Mouse (Mus musculus): ENCODE results near the gene Slc23a4.

Gene Slc23a4

DNA sequence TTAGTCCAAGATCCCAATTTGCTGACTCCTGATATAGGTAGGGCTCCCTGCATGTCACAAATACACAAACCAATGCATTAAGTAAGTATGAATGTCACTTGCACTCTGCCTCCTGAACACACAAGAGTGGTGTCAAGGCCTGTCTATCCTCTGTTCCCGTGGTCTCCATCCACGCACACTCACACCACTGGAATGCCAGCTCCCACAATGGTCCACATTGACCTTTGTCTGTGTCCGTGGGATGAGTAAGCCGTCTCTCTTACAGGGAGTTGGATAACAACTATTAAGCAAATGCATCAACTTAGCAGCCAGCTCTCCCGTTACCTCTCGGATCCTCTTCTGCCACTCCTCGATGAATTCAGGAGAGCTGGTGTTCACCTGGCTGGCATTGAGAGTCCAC, 29.1 kb downstream of the Slc23a4 start:
- peak; percentile 37 for DNase-seq (ENCODE audit: extremely low read depth, insufficient read length, low spot score)

DNA sequence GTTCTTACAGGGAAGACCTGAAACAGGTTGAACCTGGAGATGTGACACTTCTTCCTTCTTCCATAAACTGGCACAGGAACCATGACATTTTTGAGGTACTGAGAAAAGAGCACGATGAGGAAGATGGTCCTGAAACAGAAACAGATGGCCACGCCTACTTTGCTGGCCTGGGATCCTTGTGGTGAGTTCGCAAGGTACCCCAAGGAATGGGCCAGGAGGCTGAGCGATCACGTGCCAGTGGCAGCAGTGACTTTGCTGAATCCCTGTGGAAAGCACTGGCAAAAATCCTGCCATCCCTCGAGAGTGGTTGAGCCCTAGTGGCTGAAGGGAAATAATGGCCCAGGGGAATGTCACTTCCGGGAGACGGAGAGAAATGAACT, 32.4 kb downstream of the Slc23a4 start:
- DNase-seq (ENCODE audit: extremely low read depth, insufficient read length, low spot score), result no peak

DNA sequence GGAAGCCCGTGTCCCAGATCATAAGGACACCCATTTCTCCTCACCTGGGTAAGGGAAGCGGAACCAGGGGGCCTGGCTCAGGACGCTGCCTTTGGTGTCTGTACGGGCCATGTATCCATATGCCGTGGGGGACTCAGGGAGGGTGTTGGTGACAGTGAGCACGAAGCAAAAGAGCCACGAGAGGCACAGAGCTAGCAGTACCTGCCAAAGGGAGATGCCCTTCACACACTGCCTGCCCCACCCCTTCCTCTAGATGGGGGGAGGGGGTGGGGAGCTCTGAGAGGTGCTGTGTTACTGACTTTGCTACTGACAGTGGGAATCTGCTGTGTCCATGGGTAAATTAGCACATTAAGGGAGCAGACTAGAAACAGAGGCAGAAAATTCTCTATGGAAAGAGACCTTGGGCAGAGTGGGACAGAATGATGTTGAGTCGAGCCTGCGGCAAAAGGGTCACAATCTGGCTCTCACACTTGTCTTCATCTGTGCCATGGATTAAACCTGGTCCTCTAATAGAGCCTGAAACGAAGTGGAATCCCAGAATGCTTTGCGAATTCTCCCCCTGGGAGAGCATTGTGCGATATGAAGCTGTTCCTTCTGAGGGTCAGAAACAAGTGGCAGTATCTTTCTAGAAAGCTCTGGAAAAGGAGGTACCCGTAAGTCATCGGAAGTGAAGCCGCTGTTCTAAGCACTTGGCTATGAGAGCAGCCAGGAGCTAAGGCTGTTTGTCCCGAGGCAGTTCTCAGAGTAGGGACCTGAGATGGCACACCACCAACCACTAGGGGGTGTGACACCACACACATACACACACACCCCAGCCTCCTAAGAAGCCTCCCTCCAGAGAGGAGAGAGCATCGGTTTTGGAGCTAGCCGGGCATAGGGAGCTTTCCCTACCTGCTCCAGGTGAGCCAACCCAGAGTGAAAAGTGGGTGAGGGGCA, 33.0 kb downstream of the Slc23a4 start:
- no peak for DNase-seq (ENCODE audit: extremely low read depth, insufficient read length, low spot score)

DNA sequence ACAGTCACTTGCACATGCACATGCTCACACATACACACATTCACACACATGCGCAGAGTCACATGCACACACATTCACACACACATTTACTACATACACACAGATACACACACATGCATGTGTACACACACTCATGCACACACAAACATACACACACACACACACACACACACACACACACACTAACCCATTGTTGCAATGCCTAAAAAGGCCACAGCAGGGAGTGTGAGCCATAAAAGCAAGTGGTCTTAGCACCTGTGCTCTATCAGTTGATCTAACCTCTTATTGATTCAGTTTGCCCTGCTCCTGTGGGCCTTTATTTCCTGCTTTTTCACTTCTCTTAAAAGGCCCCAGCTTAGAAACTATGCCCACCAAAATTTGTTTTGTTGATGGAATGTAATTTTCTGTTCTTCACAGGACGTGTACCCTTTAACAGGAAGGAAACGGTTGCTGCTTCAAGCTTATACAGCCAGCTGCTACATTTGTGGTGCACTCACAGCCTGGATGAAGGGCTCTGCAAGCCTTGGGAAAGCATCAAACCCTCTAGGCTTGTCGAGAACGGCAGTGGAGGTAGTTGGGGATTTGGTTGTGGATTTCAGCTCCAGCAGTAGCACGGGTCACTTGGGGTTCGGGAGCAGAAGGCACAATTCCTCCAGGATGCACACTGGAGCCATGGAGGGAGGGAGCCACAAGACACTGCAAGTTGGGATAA, 36.1 kb downstream of the Slc23a4 start:
- DNase-seq (ENCODE audit: extremely low read depth, insufficient read length, low spot score), result no peak

DNA sequence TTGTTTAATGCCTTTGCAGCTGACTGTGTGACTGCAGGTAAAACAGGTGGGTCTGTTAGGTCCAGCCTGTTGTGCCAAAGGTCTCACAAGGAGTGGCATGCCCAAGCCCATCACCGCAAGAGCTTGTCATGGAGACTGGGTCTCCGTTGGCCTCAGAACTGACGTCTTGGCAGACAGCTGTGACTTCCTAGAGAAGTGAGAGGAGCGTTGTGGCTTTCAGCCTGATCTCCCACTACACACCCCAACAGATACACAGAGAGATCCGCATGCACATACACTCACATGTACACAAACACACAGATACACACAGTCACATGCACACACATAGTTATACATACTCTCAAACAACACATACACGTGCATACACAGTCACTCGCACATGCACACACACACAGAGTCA, 36.7 kb downstream of the Slc23a4 start:
- DNase-seq (ENCODE audit: extremely low read depth, insufficient read length, low spot score), result no peak

DNA sequence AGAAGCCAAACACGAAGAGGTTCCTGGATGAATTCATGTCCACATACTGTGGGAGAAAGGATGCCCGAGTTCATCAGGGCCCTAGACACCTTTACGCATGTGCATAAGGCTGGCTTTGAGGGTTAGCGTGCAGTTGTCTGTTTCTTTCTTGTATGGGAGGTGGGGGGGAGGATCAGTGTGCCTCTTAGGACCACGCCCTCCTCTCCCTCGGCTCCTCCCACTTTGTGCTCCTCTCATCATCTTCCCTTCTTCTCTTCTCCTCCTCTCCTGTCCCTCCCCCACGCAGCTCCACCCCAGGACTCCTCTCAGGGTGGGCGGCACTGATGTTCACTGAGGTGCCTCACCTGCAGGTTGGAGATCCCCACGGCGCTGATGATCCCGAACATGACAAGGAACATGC, 39.7 kb downstream of the Slc23a4 start:
- DNase-seq (ENCODE audit: extremely low read depth, insufficient read length, low spot score), result no peak

DNA sequence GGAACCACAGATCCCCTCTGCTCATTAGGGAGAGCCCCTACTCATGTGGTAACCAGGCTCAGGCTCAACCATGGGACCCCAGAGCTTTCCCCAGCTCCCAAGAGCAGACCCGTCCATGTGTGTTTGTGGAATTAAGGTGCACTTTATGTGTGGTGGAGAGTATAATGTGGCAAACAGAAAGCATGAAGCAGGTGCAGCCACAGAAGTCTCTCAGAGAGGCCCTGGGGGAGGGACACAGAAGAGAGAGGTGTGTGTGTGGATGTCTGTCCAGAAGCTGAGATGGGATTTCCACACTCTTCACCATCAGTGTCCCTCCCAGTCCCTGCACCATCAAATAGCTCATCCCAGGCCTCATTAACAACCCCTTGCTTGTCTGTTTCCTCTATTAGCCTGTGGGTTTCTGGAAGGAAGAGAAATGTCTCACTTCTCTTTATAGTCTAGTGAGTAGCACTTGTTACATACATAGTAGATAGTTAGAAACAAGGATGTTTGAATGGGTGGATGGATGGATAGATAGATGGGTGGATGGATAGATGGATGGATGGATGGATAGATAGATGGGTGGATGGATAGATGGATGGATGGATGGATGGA, 41.6 kb downstream of the Slc23a4 start:
- no peak for DNase-seq (ENCODE audit: extremely low read depth, insufficient read length, low spot score)

DNA sequence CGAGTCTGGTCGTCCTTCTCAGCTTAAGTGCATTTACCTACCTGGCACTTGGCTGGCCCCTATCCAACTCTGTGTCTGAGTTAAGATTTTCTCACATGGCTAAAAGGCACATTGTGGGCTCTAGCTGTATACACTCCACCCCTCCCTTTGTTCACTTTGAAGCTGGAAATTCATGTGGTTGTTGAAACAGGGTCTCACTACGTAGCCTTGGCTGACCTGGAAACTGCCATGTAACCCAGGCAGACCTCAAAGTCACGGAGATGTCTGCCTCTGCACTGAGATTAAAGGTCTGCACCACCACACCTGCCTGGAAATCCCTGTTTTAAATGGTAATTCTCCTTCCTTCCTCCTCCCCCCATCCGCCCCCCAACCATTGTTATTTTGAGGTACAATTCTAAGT, 44.7 kb downstream of the Slc23a4 start:
- DNase-seq (ENCODE audit: extremely low read depth, insufficient read length, low spot score), result no peak

DNA sequence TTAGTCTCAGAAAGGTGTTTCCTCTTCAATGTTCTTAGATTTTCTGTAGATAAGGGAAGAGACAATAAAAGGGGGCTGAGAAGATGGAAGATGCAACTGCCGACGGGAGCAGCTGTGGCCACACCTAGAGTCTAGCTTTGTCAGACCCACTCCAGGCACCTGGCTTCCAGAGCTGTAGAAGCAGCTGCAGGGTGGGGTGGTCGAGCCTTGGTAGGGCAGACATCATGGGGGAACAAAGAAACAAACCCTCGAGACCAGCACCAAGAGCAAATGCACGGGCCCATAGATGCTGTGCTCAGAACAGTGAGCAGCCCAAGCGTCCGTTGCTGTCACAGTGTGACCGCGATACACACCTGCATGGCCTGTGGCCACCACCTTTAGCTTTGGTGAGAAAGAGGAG, 45.8 kb downstream of the Slc23a4 start:
- DNase-seq (ENCODE audit: extremely low read depth, insufficient read length, low spot score), result no peak

DNA sequence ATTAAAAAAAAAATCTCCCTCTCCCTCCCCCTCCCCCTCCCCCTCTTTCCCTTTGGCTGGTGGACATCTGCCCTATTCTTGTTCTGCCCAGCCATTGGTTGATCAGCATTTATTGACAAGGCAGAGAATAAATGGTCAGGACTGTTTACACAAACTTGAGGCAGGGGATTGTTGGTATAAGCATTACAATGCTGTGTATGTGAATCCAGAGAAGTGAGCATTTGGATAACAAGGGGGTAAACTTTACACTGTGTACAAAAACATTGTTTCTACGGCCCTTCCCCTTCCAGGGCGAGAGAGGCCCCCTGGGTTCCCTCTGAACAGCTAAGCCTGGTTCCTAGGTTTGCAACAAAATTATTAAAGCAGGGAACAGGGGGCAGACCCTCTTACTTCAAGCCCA, 46.7 kb downstream of the Slc23a4 start:
- no peak for DNase-seq (ENCODE audit: extremely low read depth, insufficient read length, low spot score)

DNA sequence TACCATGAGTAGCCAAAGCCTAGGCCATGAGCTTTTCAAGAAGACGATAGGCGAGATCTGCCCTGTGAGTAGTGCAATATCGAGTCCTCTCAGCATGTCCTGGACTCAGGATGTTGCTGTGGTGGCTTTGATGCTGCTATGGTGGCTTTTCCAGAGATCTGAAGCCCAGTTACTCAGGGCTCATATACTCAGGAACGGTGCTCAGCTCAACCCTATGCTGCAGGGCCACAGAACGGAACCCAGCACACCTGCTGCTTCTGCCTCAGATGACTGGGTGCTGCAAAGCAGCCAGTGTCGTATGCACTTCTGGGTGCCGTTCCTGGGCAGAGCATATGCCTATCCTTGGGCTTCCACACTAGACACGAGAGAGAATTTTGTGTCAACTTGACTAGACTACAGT, 48.8 kb downstream of the Slc23a4 start:
- no peak for DNase-seq (ENCODE audit: extremely low read depth, insufficient read length, low spot score)

DNA sequence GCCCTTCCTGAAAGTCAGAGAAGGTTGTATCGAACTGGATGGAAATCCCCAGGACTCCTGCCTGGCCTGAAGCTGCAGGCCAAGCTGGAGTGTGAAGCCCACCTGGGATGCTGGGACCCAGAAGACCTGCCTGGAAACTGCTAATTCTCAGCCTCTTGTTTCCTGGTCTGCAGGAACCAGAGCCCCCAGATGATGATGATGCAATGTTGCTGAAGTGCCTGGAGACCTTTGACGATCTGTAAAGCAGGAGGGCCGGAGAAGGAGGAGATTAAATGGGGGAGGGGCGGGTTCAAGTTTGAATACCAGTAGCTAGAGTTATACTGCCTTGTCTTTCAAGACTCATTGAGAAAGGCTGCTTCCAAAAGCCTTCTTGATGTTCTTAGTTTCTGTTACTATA, 49.3 kb downstream of the Slc23a4 start:
- DNase-seq (ENCODE audit: extremely low read depth, insufficient read length, low spot score), result no peak

DNA sequence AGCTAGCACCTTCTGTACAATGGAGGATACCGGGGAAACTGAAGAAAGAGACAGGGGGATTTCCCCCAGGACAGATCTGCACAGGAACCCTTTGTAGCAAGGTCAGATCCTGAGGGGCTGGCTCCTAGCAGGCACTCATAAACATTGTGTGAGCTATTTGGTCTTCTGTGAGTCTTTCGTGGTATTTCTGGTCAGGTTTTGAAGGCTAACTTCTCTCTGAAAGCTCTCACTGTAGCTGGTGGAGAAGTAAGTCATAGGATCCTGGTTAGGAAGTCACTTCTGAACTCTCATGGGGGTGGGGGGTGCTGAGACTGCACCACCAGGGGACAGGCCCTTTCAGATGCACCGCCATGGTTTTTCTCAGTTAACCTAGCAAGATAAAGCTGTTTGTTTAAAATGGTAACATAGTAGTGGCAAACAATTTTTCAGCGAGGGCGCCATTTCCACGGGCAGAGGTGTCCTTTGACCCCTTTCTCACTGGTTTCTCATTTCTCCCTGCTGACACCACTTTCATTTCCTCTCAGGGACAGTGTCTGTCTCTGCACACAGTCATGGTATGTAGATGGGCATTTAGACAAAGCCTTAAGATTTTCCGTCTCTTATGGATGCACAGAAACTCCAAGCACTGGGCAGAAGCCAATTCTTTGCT, 49.8 kb downstream of the Slc23a4 start:
- DNase-seq (ENCODE audit: extremely low read depth, insufficient read length, low spot score), result no peak

DNA sequence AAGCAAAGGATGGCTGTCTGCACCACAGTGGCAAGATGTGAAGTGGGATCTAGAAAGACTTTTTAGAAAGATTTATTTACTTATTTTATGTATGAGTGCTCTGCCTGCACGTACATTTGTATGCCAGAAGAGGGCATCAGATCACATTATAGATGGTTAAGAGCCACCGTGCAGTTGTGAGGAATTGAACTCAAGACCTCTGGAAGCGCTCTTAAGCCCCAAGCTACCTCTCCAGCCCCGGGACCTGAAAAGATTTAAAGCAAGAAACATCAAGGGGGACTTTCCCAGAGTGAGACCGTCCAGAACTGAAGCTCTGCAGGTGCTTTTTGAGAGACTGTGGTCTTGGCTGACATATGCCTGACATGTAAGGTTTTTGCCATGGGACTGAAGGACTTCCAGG, 51.5 kb downstream of the Slc23a4 start:
- no peak for DNase-seq (ENCODE audit: extremely low read depth, insufficient read length, low spot score)

DNA sequence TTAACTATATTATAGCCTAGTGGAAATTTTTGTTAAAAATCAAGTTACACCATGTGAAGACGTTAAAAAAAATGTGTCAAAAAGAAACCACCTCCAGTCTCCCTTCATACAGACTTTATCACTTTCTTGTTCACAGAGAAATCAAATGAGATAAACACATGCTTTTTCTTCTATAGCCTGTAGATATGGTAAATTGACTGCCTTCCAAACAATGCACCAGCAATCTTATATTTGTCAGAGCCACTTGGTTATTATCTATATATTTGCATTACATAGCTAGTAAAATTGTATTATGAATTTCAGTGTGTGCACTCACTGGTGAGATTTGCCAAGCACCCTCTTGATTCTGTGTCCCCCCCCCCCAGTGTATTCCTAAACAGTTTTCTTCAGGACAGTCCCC, 55.6 kb downstream of the Slc23a4 start:
- DNase-seq (ENCODE audit: extremely low read depth, insufficient read length, low spot score), result no peak

DNA sequence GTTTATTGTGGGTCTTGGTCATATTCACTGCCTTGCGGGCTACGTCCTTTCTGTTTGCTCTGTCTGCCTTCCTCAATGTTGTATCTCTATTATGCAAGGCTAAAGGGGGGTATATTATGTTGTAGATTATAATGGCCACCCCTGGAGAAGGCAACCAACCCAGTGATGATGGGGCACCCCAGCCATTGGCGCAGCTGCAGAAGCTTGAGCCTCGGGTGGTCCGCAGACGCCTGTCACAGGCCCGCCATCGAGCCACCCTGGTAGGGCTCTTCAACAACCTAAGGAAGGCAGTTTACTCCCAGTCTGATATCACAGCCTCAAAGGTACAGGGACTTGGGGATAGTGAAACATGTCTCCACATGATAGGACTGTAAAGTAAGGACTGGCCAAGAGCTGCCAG, 60.6 kb downstream of the Slc23a4 start:
- DNase-seq (ENCODE audit: extremely low read depth, insufficient read length, low spot score), result no peak

DNA sequence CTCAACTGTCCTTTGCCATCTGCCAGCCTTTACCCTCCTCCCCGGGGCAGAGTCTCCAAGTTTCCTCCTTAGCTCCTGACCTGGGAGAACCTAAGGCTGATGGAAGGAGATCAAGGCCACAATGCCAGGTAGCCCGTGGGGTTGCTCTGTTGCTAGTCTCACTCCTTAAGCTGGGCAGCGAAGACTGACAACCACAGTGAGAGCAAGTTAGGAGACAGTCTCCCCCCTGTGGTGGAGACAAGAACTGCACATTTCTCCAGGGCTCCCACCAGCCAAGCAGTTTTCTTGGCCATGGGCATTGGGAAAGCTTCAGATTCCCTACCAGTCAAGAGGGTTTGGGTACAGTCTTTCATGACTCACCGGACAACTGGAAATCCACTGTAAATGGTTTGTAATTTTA, 61.0 kb downstream of the Slc23a4 start:
- DNase-seq (ENCODE audit: extremely low read depth, insufficient read length, low spot score), result peak; percentile 27

DNA sequence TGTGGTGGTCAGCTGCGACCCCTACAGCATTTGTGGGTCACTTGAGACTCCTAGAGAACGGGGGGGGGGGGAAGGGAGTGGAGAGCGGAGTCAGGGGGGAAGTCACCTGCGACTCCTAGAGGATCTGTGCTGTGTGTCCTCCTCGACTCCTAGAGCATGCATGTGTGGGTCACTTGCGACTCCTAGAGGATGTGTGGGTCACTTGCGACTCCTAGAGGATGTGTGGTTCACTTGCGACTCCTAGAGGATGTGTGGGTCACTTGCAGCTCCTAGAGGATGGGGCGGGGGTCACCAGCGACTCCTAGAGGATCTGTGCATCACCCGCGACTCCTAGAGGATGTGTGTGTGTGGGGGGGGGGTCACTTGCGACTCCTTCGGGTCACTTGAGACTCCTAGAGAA, 66.3 kb downstream of the Slc23a4 start:
- DNase-seq (ENCODE audit: extremely low read depth, insufficient read length, low spot score), result peak; percentile 20

DNA sequence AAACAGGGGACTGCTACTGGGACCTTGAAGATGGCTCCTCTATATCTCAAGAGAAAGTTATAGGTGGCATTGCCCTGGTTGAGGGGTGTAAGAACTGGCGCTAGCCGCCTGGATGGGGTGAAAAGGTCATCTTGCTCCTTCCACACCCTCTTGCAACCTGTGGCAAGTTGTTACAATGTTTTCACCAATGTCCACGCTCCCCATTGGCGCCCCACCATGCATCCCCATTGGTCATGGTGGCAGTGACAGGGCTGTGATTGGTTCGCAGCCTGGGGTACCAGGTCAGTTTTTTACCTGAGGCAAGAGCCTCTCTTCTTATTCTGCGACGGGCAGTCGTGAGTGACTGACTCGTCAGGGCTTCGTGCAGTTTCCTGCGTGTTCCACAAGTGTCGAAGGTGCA, 67.6 kb downstream of the Slc23a4 start:
- DNase-seq (ENCODE audit: extremely low read depth, insufficient read length, low spot score), result no peak

DNA sequence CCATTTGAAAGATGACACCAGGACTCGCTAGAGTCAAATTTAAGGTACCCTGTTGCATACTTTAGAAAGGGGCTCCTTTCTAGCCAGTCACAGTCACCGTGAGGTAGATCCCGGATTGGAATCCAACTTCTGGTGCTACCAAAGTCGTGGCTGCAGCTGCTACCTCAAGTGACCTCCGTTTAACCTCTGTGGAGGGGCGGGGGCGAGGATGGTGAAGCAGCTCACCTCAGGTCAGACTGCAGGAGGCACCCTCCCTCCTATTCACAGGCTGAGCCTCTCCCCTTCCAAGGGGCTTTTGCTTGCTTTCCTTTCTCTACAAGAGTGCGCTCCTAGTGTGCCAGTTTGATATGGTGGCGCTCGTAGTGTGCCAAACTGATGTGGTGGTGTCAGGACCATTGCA, 68.2 kb downstream of the Slc23a4 start, which contains the start of gene Stra8:
TSS of gene Stra8 (plus strand) at position 208 of the 400 bp plus-strand sequence.
- no peak for DNase-seq (ENCODE audit: extremely low read depth, insufficient read length, low spot score)

DNA sequence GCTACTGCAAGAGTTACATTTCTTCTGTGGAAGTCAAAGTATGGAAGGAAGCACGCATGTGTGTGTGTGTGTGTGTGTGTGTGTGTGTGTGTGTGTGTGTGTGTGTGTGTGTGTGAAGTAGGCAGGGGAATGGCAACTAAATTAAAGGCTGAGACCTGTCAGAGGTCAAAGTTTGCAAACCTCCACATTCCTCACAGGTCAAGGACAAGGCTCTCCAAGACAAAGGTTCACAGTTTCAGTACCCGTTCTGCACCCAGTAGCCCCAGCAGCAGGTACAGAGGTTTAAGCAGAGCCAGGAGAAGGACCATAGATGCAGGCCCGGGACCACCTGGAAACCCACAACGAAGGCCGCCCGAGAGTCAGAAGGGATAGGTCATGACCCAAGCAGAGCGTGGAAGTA, 69.1 kb downstream of the Slc23a4 start:
- DNase-seq (ENCODE audit: extremely low read depth, insufficient read length, low spot score), result no peak
